Mouse (Mus musculus) embryonic fibroblast, embryonic 13.5 days (primary cell): ENCODE data around the gene Minos1.

ENCODE experiments used
- CTCF ChIP-seq: IDR thresholded peaks from 2 replicates; pipeline ENCODE4 v1.5.1; 2011; ENCODE audit warnings: mild to moderate bottlenecking, control low read depth, low read length, moderate library complexity, borderline replicate concordance; ENCODE audit not compliant: insufficient read depth
- POLR2A ChIP-seq: IDR thresholded peaks from 2 replicates; pipeline ENCODE4 v1.6.1; 2011; ENCODE audit warnings: low read depth, mild to moderate bottlenecking, control low read depth, low read length, moderate library complexity

GRCm38 (mm10) chr4:139166244-139166643 lies 35.3 kb upstream of the Minos1 start:
- TF ChIP-seq CTCF (no peak), POLR2A (no peak)
